Mouse (Mus musculus): ENCODE measurements around the gene Lyrm1. TPM values are rescaled to one million over a fixed set of nuclear protein-coding genes. Genes with fewer than 3 reads are reported as not detected.

Gene Lyrm1
- polyA plus RNA-seq, 1 experiment from 2014 or later, result 4.5 TPM

DNA sequence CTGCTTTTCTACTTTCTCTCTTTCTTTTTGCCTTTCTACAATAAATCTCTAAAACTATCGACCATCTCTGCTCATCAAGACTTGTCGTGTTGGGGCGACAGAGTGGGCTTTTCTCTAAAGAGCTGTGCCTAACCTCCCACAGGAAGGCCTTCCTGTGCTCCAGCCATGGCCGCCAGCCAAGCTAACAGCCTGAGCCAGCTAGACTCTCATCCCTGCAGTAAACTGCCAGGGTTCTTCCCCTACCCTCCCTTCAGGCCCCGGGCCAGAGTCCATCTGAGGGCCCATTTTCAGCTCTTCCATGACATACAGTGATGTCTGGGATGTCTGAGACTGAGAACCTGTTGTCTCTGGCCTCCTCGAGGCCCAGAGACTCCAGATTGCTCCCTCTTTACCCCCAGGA is 80.6 kb downstream of the Lyrm1 start:
- no peaks in the 10 kb centered on the region for H3K36me3 ChIP-seq (replicated peaks; ENCODE audit: insufficient read depth, low read length)
- 59% methylated on average over 6 of the region's 6 CpGs for WGBS (ENCODE audit: insufficient replicate concordance)
- no peaks in the 10 kb centered on the region for H3K27me3 ChIP-seq (ENCODE audit: insufficient read depth, low read length)
- H3K27ac ChIP-seq (ENCODE audit: low read depth), result no peak overlapping the region
- TF ChIP-seq CTCF (IDR thresholded peaks at IDR 0.05; ENCODE audit: low read depth) (no peak), EP300 (IDR thresholded peaks at IDR 0.05; ENCODE audit: low read depth) (no peak)
- H3K9ac ChIP-seq (replicated peaks), result no peak overlapping the region
- no peak overlapping the region for H3K4me3 ChIP-seq (ENCODE audit: low read depth, low read length)
- DNase-seq (no peak), ATAC-seq (no peak)
- no peaks in the 10 kb centered on the region for H3K4me1 ChIP-seq (ENCODE audit: insufficient read depth)
- H3K4me2 ChIP-seq (ENCODE audit: low read depth, low read length), result no peak overlapping the region
- no peaks in the 10 kb centered on the region for H3K9me3 ChIP-seq (ENCODE audit: low read length)

DNA sequence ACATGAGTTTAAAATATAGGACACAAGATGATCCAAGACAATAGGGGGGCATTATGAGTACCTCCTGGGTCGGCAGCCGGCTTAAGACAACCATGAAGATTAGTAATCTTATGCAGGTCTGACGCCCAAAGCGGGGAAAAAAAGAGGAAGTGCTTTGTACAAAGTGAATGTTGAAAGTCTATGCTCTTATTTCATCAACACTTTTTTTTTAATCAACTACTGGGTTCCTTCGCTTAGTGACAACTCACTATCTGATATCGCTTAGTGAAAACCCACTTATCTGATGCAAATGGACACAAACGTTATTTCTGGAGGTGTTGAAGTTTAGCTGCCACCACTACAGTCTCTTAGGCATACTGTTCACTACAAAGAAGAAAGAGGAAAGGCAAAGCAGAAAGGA is 81.9 kb downstream of the Lyrm1 start:
- Histone ChIP-seq H3K4me2 (ENCODE audit: low read depth, low read length) (no peak overlapping the region), H3K4me3 (ENCODE audit: low read depth, low read length) (no peak overlapping the region), H3K9me3 (ENCODE audit: low read length) (no peaks in the 10 kb centered on the region), H3K36me3 (replicated peaks; ENCODE audit: insufficient read depth, low read length) (no peaks in the 10 kb centered on the region), H3K27ac (ENCODE audit: low read depth) (no peak overlapping the region), H3K4me1 (ENCODE audit: insufficient read depth) (no peaks in the 10 kb centered on the region), H3K27me3 (ENCODE audit: insufficient read depth, low read length) (no peaks in the 10 kb centered on the region), H3K9ac (replicated peaks) (no peak overlapping the region)
- TF ChIP-seq EP300 (IDR thresholded peaks at IDR 0.05; ENCODE audit: low read depth) (no peak), CTCF (IDR thresholded peaks at IDR 0.05; ENCODE audit: low read depth) (no peak)
- DNase-seq, result no peak
- WGBS (ENCODE audit: insufficient replicate concordance), result 62% methylated on average over 7 of the region's 7 CpGs
- no peak for ATAC-seq

DNA sequence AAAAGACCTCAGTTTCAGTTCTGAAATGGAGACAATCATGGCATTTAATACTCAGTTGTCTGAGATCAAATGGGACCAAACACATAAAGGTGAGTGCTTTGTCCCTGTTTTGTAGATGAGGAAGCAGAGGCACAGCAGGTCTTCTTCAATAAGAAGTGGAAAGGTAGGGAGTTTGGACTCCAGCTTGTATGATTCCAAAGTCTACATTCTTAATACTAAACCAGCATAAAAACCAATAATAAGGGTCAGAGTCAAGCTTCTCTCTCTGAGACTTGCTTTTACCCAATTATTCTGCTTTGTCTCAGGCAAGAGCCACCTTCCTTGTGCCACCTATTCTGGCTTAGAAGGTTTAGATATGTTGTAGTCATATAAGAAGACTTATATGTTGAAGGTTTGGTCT is 82.9 kb downstream of the Lyrm1 start:
- ATAC-seq, result no peak
- no peak for DNase-seq
- Histone ChIP-seq H3K4me1 (ENCODE audit: insufficient read depth) (no peaks in the 10 kb centered on the region), H3K9me3 (ENCODE audit: low read length) (no peaks in the 10 kb centered on the region), H3K36me3 (replicated peaks; ENCODE audit: insufficient read depth, low read length) (no peaks in the 10 kb centered on the region), H3K4me2 (ENCODE audit: low read depth, low read length) (no peak overlapping the region), H3K9ac (replicated peaks) (no peak overlapping the region), H3K4me3 (ENCODE audit: low read depth, low read length) (no peak overlapping the region), H3K27ac (ENCODE audit: low read depth) (no peak overlapping the region), H3K27me3 (ENCODE audit: insufficient read depth, low read length) (no peaks in the 10 kb centered on the region)
- TF ChIP-seq CTCF (IDR thresholded peaks at IDR 0.05; ENCODE audit: low read depth) (no peak), EP300 (IDR thresholded peaks at IDR 0.05; ENCODE audit: low read depth) (no peak)

DNA sequence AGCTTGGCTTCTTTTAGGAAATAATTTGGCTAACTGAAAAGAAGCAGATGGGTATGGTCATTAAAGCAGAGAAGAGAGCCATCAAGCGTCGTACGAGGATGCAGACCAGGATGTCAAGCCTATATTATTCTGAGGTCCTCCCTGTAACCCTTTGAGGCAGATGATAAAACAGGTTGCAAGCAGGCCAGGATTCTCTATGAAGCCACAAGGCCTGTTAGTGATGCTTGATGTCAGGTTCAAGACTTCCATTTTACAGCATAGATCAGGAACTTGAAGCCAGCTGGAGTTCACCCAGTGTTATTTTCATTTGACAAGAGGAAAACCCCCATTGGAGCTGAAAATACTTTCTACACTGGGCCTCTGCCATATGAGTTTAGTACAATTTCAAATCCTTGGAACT is 84.5 kb downstream of the Lyrm1 start:
- H3K27me3 ChIP-seq (ENCODE audit: insufficient read depth, low read length), result no peaks in the 10 kb centered on the region
- no peaks in the 10 kb centered on the region for H3K36me3 ChIP-seq (replicated peaks; ENCODE audit: insufficient read depth, low read length)
- H3K9me3 ChIP-seq (ENCODE audit: low read length), result no peaks in the 10 kb centered on the region
- H3K27ac ChIP-seq (ENCODE audit: low read depth), result no peak overlapping the region
- no peak for DNase-seq
- H3K4me2 ChIP-seq (ENCODE audit: low read depth, low read length), result no peak overlapping the region
- no peak overlapping the region for H3K4me3 ChIP-seq (ENCODE audit: low read depth, low read length)
- 74% methylated on average over 3 of the region's 3 CpGs for WGBS (ENCODE audit: insufficient replicate concordance)
- ATAC-seq, result no peak
- TF ChIP-seq CTCF (IDR thresholded peaks at IDR 0.05; ENCODE audit: low read depth) (no peak), EP300 (IDR thresholded peaks at IDR 0.05; ENCODE audit: low read depth) (no peak)
- H3K4me1 ChIP-seq (ENCODE audit: insufficient read depth), result no peaks in the 10 kb centered on the region
- no peak overlapping the region for H3K9ac ChIP-seq (replicated peaks)

DNA sequence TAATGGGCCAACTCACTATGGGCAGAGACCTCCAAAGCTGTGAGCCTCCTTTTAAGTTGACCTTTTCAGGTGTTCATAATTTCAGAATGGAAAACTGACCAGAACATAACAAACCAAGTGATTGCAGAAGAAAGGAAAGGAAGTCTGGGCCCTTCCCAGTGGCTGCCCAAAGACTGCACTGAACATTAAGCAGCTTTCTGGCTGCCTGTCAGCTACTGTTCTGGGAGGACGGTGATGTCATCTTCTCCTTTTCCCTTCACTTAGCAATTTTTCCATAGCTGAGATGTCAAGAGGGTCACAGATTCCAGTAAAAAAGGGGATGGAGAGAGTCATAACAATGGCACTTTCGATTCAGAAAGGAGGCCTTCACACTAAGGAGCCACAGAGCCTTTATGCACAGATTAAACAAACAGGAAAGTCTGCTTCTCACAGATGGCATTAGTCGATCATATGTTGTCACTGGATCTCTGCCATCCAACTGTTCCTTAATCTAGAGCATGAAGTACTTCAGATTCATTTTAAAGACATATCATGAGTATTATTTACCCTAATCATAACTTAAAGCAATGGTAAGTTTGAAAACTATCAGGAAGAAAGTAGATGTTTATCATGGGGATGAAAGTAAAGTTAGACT is 89.7 kb downstream of the Lyrm1 start:
- H3K4me2 ChIP-seq (ENCODE audit: low read depth, low read length), result no peak overlapping the region
- WGBS (ENCODE audit: insufficient replicate concordance), result 65% methylated on average over 3 of the region's 3 CpGs
- H3K4me1 ChIP-seq (ENCODE audit: insufficient read depth), result no peaks in the 10 kb centered on the region
- no peak overlapping the region for H3K27ac ChIP-seq (ENCODE audit: low read depth)
- H3K36me3 ChIP-seq (replicated peaks; ENCODE audit: insufficient read depth, low read length), result no peaks in the 10 kb centered on the region
- DNase-seq, result no peak
- H3K27me3 ChIP-seq (ENCODE audit: insufficient read depth, low read length), result no peaks in the 10 kb centered on the region
- no peak overlapping the region for H3K9ac ChIP-seq (replicated peaks)
- ATAC-seq, result no peak
- no peak for TF ChIP-seq EP300 (IDR thresholded peaks at IDR 0.05; ENCODE audit: low read depth)
- no peak for TF ChIP-seq CTCF (IDR thresholded peaks at IDR 0.05; ENCODE audit: low read depth)
- no peaks in the 10 kb centered on the region for H3K9me3 ChIP-seq (ENCODE audit: low read length)
- H3K4me3 ChIP-seq (ENCODE audit: low read depth, low read length), result no peak overlapping the region

DNA sequence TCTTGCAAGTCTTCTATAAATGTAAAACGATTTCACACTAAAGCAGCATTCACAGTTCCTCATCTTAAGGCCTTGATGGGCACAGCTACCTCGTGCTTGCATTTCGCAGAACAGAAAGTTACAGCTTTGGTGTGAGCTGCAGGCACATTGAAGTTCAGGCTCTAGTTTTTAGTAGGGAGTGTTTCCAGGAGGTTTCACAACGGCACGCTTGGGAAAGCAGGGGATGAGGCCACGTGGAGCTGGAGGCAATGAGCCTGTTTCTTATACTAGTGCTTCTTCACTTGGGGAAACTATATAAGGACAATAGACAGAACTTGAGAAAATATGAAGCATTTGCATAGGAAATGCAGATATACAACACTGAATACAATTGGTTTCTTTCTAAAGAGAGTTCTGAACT is 101.4 kb downstream of the Lyrm1 start:
- H3K27me3 ChIP-seq (ENCODE audit: insufficient read depth, low read length), result no peaks in the 10 kb centered on the region
- no peaks in the 10 kb centered on the region for H3K9me3 ChIP-seq (ENCODE audit: low read length)
- WGBS (ENCODE audit: insufficient replicate concordance), result 67% methylated on average over 6 of the region's 6 CpGs
- DNase-seq (no peak), ATAC-seq (no peak)
- H3K4me2 ChIP-seq (ENCODE audit: low read depth, low read length), result no peak overlapping the region
- no peak for TF ChIP-seq EP300 (IDR thresholded peaks at IDR 0.05; ENCODE audit: low read depth)
- no peak for TF ChIP-seq CTCF (IDR thresholded peaks at IDR 0.05; ENCODE audit: low read depth)
- H3K4me1 ChIP-seq (ENCODE audit: insufficient read depth), result no peaks in the 10 kb centered on the region
- no peak overlapping the region for H3K4me3 ChIP-seq (ENCODE audit: low read depth, low read length)
- H3K36me3 ChIP-seq (replicated peaks; ENCODE audit: insufficient read depth, low read length), result no peaks in the 10 kb centered on the region
- H3K27ac ChIP-seq (ENCODE audit: low read depth), result no peak overlapping the region
- H3K9ac ChIP-seq (replicated peaks), result no peak overlapping the region

Other genes starting within 250 kb of the Lyrm1 start
- gene Acsm4, start 205.8 kb upstream of the Lyrm1 start, polyA plus RNA-seq (2015; fragmentation: Nextera tagmentation; extraction: Ambion mirVana), result not detected in 2 replicates
- 18.2 and 19.3 TPM in 2 replicates for gene Thumpd1, start 175.1 kb upstream of the Lyrm1 start, polyA plus RNA-seq (2015; fragmentation: Nextera tagmentation; extraction: Ambion mirVana)
- gene Acsm3, start 134.9 kb upstream of the Lyrm1 start, polyA plus RNA-seq (2015; fragmentation: Nextera tagmentation; extraction: Ambion mirVana), result 21.7 and 23.3 TPM in 2 replicates
- gene Rexo5, start 101.9 kb upstream of the Lyrm1 start, polyA plus RNA-seq (2015; fragmentation: Nextera tagmentation; extraction: Ambion mirVana), result 3.1 and 5.1 TPM in 2 replicates
- gene Eri2, start 101.8 kb upstream of the Lyrm1 start, polyA plus RNA-seq (2015; fragmentation: Nextera tagmentation; extraction: Ambion mirVana), result 5.2 and 6.5 TPM in 2 replicates
- 3.4 and 3.8 TPM in 2 replicates for gene Dcun1d3, start 437 bp downstream of the Lyrm1 start, polyA plus RNA-seq (2015; fragmentation: Nextera tagmentation; extraction: Ambion mirVana)
- not detected in 2 replicates for gene Dnah3, start 199.4 kb downstream of the Lyrm1 start, polyA plus RNA-seq (2015; fragmentation: Nextera tagmentation; extraction: Ambion mirVana)
- gene Tmem159, start 206.5 kb downstream of the Lyrm1 start, polyA plus RNA-seq (2015; fragmentation: Nextera tagmentation; extraction: Ambion mirVana), result 3.7 and 4.2 TPM in 2 replicates
- gene Zp2, start 249.4 kb downstream of the Lyrm1 start, polyA plus RNA-seq (2015; fragmentation: Nextera tagmentation; extraction: Ambion mirVana), result not detected in 2 replicates